Mouse (Mus musculus) brain, embryonic 14.5 days (tissue): Measurements from ENCODE around the gene Gm44790. TPM values are rescaled to one million over a fixed set of nuclear protein-coding genes. Genes with fewer than 3 reads are reported as not detected.

Source experiments
- DNase-seq: peaks from one replicate; pipeline ENCODE4 v3.0.0-alpha.2; 2011; ENCODE audit warnings: low read depth
- CTCF ChIP-seq: fragments of 200-500 bp; IDR thresholded peaks from 2 replicates; pipeline ENCODE4 v1.5.1; 2012; ENCODE audit warnings: inconsistent platforms, mild to moderate bottlenecking, moderate library complexity, borderline replicate concordance; ENCODE audit not compliant: insufficient read depth, insufficient read length; ENCODE audit errors: extremely low read depth
- POLR2A ChIP-seq: fragments of 200-500 bp; IDR thresholded peaks from 2 replicates; pipeline ENCODE4 v1.6.1; 2012; ENCODE audit warnings: mild to moderate bottlenecking, inconsistent platforms, borderline replicate concordance; ENCODE audit not compliant: poor library complexity, insufficient read depth, insufficient read length, severe bottlenecking; ENCODE audit errors: extremely low read depth
- polyA plus RNA-seq: library from polyadenylated mRNA; depleted of rRNA; stranded (reverse); fragments of >200 nt; gene quantifications from 2 replicates; pipeline ENCODE4 v1.2.3, GENCODE M21; 2012

Gm44790 gene
- polyA plus RNA-seq, 1 experiment: 1.9 TPM

GRCm38 (mm10) chr6:86471317-86471716 is 44.9 kb downstream of the Gm44790 start:
- TF ChIP-seq POLR2A: no peak
- TF ChIP-seq CTCF: no peak
- DNase-seq: peak; percentile 2

- no peak for TF ChIP-seq CTCF
- TF ChIP-seq POLR2A: no peak
- no peak for DNase-seq
Measured at GRCm38 (mm10) chr6:86471760-86472099, 45.3 kb downstream of the Gm44790 start.

- peak; percentile 33; the same call in 1 of the 2 replicates for TF ChIP-seq POLR2A
- TF ChIP-seq CTCF: peak; percentile 92
- peak; percentile 100 for DNase-seq
Measured at GRCm38 (mm10) chr6:86472100-86472955, 45.9 kb downstream of the Gm44790 start.

- no peak for DNase-seq
- TF ChIP-seq POLR2A: no peak
- no peak for TF ChIP-seq CTCF
Measured at GRCm38 (mm10) chr6:86473077-86473476, 46.6 kb downstream of the Gm44790 start.

GRCm38 (mm10) chr6:86474072-86474471 is 47.6 kb downstream of the Gm44790 start:
- no peak for DNase-seq
- TF ChIP-seq POLR2A: no peak
- no peak for TF ChIP-seq CTCF

- DNase-seq: no peak
- no peak for TF ChIP-seq CTCF
- no peak for TF ChIP-seq POLR2A
Measured at GRCm38 (mm10) chr6:86474646-86475181, 48.3 kb downstream of the Gm44790 start.

GRCm38 (mm10) chr6:86475462-86476167 is 49.2 kb downstream of the Gm44790 start:
- no peak for DNase-seq
- TF ChIP-seq CTCF (no peak), POLR2A (no peak)

- no peak for DNase-seq
- TF ChIP-seq POLR2A: no peak
- TF ChIP-seq CTCF: no peak
Measured at GRCm38 (mm10) chr6:86476931-86477330, 50.5 kb downstream of the Gm44790 start.

GRCm38 (mm10) chr6:86479311-86479710 is 52.9 kb downstream of the Gm44790 start:
- no peak for DNase-seq
- no peak for TF ChIP-seq CTCF
- TF ChIP-seq POLR2A: no peak

- no peak for DNase-seq
- TF ChIP-seq CTCF: no peak
- TF ChIP-seq POLR2A: no peak
Measured at GRCm38 (mm10) chr6:86479816-86480188, 53.3 kb downstream of the Gm44790 start.

- no peak for DNase-seq
- TF ChIP-seq POLR2A (no peak), CTCF (no peak)
Measured at GRCm38 (mm10) chr6:86480189-86480831, 53.9 kb downstream of the Gm44790 start.

GRCm38 (mm10) chr6:86481871-86482270 is 55.4 kb downstream of the Gm44790 start:
- DNase-seq: no peak
- no peak for TF ChIP-seq CTCF
- TF ChIP-seq POLR2A: no peak
